Mouse (Mus musculus) forebrain, embryonic 15.5 days (tissue): ENCODE data around the gene Gpr156. TPM values are rescaled to one million over a fixed set of nuclear protein-coding genes. Genes with fewer than 3 reads are reported as not detected.
"Not testable (repeated sequence)": the region's sequence is repeated elsewhere in the genome, so short reads cannot be mapped to it uniquely, and the experiment has no call there.

Experiments used
- ATAC-seq: fragments of 200-750 bp; cut with Nextera tagmentation; replicated peaks from 2 replicates; pipeline ENCODE4 v1.8.0; 2017; ENCODE audit warnings: mild to moderate bottlenecking, moderate TSS enrichment, moderate library complexity
- H3K27ac ChIP-seq: fragments of 300-500 bp; sonication (generic); replicated peaks from 2 replicates; pipeline ENCODE4 v1.5.1; 2015; ENCODE audit warnings: mild to moderate bottlenecking, inconsistent platforms
- H3K27me3 ChIP-seq: fragments of 300-500 bp; sonication (generic); 2 replicates; pipeline ENCODE4 v1.6.1; 2015; ENCODE audit warnings: inconsistent platforms
- H3K36me3 ChIP-seq: fragments of 300-500 bp; sonication (generic); 2 replicates; pipeline ENCODE4 v1.6.1; 2015; ENCODE audit warnings: mild to moderate bottlenecking, inconsistent platforms
- H3K4me1 ChIP-seq: fragments of 300-500 bp; sonication (generic); 2 replicates; pipeline ENCODE4 v1.6.1; 2015; ENCODE audit warnings: inconsistent platforms
- H3K4me2 ChIP-seq: fragments of 300-500 bp; sonication (generic); replicated peaks from 2 replicates; pipeline ENCODE4 v1.6.1; 2015; ENCODE audit warnings: mild to moderate bottlenecking, inconsistent platforms
- H3K4me3 ChIP-seq: fragments of 300-500 bp; sonication (generic); 2 replicates; pipeline ENCODE4 v1.5.1; 2015; ENCODE audit warnings: mild to moderate bottlenecking, inconsistent platforms
- H3K9ac ChIP-seq: fragments of 300-500 bp; sonication (generic); replicated peaks from 2 replicates; pipeline ENCODE4 v1.6.1; 2015; ENCODE audit warnings: mild to moderate bottlenecking, inconsistent platforms
- H3K9me3 ChIP-seq: fragments of 300-500 bp; sonication (generic); 2 replicates; pipeline ENCODE4 v1.6.1; 2016; ENCODE audit warnings: inconsistent platforms
- WGBS: fragments of 180-500 bp; shearing (Covaris S2); methylation state at CpG from one replicate; pipeline ENCODE4 v1.1.7; 2015; ENCODE audit warnings: mixed read lengths; 5-methylcytosine and 5-hydroxymethylcytosine counted together
- polyA plus RNA-seq: library from polyadenylated mRNA; unstranded; fragments of >200 nt; fragmentation: Nextera tagmentation; extraction: Ambion mirVana; gene quantifications from 2 replicates; pipeline ENCODE4 v1.2.1, GENCODE M21; 2015

Gpr156 gene
- polyA plus RNA-seq, 1 experiment from 2014 or later: 5.3 TPM

DNA sequence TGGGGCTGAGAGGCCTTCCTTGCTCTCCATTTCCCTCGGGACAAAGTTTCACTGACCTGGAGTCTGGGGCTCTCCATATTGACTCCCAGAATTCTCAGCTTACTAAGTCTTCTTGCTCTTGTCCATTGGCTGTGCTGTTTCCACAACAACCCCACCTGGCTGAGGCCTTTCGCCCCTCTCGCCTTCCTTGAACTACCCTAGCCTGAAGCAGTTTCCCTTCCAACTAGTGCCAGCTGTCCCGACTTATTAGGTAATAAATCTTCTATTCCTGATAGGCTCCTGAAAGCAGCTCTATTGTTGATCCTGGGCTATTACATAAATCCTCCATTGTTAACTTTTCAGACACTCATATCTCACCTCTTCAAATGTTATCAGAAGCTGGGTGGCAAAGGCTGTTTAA, 96.6 kb downstream of the Gpr156 start:
- no peaks in the 10 kb centered on the region for H3K4me1 ChIP-seq
- no peaks in the 10 kb centered on the region for H3K9me3 ChIP-seq
- H3K36me3 ChIP-seq: no peaks in the 10 kb centered on the region
- no peaks in the 10 kb centered on the region for H3K27me3 ChIP-seq
- no peak overlapping the region for H3K4me2 ChIP-seq
- no peak overlapping the region for H3K9ac ChIP-seq
- WGBS: 82% methylated on average over 4 of the region's 4 CpGs
- no peak for ATAC-seq
- H3K4me3 ChIP-seq: no peak overlapping the region
- H3K27ac ChIP-seq: no peak overlapping the region

DNA sequence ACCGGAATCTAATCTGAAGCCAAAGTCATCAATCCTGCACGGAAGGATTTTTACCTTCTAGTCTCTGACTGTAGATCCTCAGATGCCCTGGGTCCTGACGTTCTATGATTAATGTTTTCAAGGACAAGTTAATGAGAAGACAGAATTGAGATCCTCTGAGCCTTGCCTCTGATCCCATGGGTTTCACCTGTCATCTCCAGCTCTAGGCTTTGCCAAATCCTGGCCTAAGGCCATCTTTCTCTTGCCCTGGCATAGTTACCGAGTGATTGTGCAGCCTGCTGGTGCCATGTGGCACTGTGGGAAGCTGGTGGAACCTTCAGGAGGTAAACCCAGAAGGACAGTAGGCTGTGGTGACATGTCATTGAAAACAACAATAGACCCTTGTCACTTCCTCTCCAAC, 98.7 kb downstream of the Gpr156 start:
- Histone ChIP-seq H3K4me3 (no peak overlapping the region), H3K27me3 (no peaks in the 10 kb centered on the region), H3K4me2 (no peak overlapping the region), H3K4me1 (no peaks in the 10 kb centered on the region), H3K36me3 (no peaks in the 10 kb centered on the region), H3K27ac (no peak overlapping the region), H3K9me3 (no peaks in the 10 kb centered on the region), H3K9ac (no peak overlapping the region)
- no peak for ATAC-seq
- WGBS: 94% methylated on average over 4 of the region's 4 CpGs

DNA sequence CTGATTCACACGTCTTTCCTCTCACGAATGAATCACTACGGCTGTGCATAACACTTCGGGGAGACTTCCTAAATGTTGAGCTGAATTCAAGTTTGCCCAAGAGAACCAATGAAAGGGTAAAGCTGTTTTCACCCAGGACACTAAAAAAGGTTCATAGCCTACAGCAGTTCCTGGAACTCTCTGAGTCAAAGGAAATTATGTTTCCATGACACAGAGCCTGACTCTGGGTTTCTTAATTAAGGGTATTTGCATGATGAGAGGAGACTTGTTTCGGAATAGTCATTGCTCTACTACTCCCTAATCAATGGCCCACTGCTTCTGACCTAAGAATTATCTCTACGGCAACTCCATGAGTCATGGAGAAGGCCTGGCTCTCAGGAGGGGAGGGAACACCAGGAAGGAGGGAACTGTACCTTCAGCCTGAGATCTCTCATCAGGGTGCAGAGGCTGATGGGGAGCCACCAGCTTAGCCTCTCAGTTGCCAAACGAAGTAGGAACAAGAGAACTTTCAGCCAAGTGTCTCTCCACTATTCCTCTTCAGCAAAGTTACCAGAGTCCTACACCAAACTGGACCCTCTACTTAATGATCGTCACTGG, 100.7 kb downstream of the Gpr156 start:
- Histone ChIP-seq H3K27ac (no peak overlapping the region), H3K4me1 (no peaks in the 10 kb centered on the region), H3K9me3 (no peaks in the 10 kb centered on the region), H3K4me2 (no peak overlapping the region), H3K36me3 (no peaks in the 10 kb centered on the region), H3K9ac (no peak overlapping the region), H3K4me3 (no peak overlapping the region), H3K27me3 (no peaks in the 10 kb centered on the region)
- 84% methylated on average over 8 of the region's 8 CpGs for WGBS
- ATAC-seq: no peak

DNA sequence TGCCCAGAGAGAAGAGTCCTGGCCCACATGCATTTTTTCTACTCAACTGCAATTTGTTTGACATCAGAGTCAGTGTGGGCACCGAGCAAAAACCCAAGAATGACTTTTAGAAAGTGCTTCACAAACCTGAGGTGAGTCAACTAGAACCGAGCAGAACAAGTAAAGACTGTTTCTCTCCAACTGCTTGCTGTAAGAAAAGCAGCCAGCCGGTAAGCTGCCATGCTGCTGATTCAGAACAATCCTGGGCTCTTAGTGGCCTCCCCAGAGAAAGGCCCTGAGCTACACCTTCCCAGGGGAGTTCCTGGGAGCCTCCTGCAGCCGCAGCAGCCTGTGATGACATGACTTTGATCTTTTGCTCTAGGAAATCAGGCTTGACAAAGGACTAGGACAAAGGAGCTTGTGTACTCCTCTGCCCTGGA, 101.7 kb downstream of the Gpr156 start:
- Histone ChIP-seq H3K9me3 (no peaks in the 10 kb centered on the region), H3K27me3 (no peaks in the 10 kb centered on the region), H3K9ac (no peak overlapping the region), H3K4me1 (no peaks in the 10 kb centered on the region), H3K4me2 (no peak overlapping the region), H3K27ac (no peak overlapping the region), H3K4me3 (no peak overlapping the region), H3K36me3 (no peaks in the 10 kb centered on the region)
- no peak for ATAC-seq
- 31% methylated on average over 4 of the region's 4 CpGs for WGBS

DNA sequence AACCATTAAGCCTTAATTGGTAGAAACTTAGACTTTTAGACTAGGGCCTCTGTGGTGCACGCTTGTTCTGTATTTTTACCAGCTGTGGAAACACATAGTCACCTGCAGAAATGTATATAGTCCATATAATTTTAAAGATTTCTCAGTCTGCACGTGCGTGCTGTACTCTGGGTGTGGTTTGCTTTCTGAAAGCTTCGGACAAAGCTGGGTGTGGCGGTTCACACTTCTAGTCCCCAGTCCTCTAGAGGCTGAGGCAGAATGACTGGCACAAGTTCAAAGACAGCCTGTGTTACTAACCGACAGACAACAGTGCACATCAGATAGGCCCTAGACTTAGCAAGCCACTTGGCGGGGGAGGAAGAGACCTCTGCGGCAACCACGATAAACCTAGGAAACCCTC, 116.3 kb downstream of the Gpr156 start:
- no peak overlapping the region for H3K27ac ChIP-seq
- WGBS: 91% methylated on average over 9 of the region's 9 CpGs
- H3K27me3 ChIP-seq: no peaks in the 10 kb centered on the region
- no peaks in the 10 kb centered on the region for H3K9me3 ChIP-seq
- H3K36me3 ChIP-seq: no peaks in the 10 kb centered on the region
- no peak overlapping the region for H3K4me3 ChIP-seq
- H3K4me2 ChIP-seq: no peak overlapping the region
- ATAC-seq: no peak
- H3K4me1 ChIP-seq: no peaks in the 10 kb centered on the region
- no peak overlapping the region for H3K9ac ChIP-seq

DNA sequence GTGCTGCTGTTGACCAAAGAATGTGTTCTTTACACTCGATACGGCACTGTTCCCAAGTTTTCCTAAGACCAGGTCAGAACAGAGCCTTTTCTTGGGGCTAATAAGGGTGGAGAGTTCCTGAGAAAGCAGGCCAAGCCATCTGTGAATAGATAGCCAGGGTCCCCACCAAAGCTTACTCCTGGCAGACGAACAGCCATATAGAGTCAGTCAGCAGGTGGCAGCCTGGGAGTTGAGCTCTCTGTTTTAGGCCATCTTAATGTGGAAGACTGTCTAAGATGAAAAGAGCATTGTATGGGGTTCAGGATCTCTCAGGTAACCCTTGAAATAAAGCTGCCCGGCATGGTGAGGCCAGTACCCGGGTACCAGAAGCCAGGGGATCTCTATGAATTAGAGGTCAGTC, 116.8 kb downstream of the Gpr156 start:
- Histone ChIP-seq H3K4me3 (no peak overlapping the region), H3K27me3 (no peaks in the 10 kb centered on the region), H3K9me3 (no peaks in the 10 kb centered on the region), H3K4me1 (no peaks in the 10 kb centered on the region), H3K27ac (no peak overlapping the region), H3K36me3 (no peaks in the 10 kb centered on the region), H3K9ac (no peak overlapping the region), H3K4me2 (no peak overlapping the region)
- no peak for ATAC-seq
- 79% methylated on average over 5 of the region's 5 CpGs for WGBS

DNA sequence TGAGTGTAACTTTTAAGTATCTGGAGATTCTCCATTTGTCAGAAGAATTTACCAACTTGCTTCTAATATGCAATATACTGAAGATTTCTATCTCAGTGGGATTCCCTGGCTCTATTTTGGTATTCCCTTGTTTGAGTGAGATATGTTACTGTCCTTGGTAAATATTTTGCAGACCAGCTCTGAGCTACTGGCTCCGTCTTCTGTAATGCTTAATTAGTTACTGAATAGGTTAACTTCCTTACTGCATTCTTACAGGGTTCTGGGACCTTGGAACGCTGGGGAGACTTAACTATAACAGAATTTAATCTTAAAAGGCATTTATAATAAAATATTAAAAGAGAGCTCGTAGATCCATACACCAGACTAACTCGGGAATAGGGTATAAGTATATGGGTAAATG, 121.8 kb downstream of the Gpr156 start:
- H3K4me1 ChIP-seq, ATAC-seq, H3K27me3 ChIP-seq, H3K36me3 ChIP-seq, H3K4me2 ChIP-seq, H3K27ac ChIP-seq, H3K4me3 ChIP-seq, H3K9ac ChIP-seq, H3K9me3 ChIP-seq: not testable (repeated sequence)
- 76% methylated on average over 4 of the region's 4 CpGs for WGBS

DNA sequence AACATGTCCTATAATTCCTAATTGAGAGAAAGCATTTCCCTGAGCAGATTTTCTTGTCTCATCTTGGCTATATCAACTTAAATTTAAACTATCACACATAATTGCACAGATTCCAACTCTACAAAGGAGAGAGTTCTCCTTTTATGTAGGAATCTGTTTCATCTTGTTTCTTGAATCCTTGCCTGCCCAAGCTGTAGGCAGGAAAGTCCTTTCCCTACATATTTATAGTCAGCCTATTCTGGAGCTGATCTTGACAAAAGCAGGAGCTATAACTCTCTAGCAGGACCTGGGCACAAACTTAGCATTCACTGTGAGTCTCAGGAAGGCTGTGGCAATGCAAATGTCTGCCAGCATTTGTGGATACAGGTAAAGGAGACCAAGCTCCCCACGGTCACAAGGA, 125.9 kb downstream of the Gpr156 start:
- Histone ChIP-seq H3K4me1 (peaks cover 10% of the 10 kb centered on the region), H3K4me2 (no peak overlapping the region), H3K9ac (no peak overlapping the region), H3K27me3 (no peaks in the 10 kb centered on the region), H3K9me3 (no peaks in the 10 kb centered on the region), H3K27ac (no peak overlapping the region), H3K4me3 (no peak overlapping the region), H3K36me3 (no peaks in the 10 kb centered on the region)
- WGBS: 93% methylated on average over 1 of the region's 1 CpGs
- ATAC-seq: no peak

DNA sequence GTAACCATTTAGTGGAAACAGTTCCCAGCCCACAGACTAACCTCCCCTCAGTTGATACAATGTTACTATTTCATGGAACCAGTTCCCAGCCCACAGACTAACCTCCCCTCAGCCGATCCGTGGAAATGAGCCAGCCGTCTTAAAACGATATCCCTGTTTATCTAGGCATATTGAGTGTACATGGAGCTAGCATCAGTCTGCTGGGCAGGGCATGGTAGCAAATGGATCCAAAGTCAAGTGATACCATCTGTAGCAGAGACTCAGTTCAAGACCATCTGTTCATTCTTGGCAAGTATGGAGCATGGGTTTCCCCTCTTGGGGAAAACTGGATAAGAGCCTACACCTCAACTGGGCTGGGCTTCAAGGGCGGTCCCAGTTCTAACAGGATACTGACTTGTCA, 128.3 kb downstream of the Gpr156 start:
- Histone ChIP-seq H3K27me3 (no peaks in the 10 kb centered on the region), H3K9ac (no peak overlapping the region), H3K4me3 (no peak overlapping the region), H3K27ac (no peak overlapping the region), H3K4me1 (peaks cover 23% of the 10 kb centered on the region), H3K36me3 (no peaks in the 10 kb centered on the region), H3K4me2 (no peak overlapping the region), H3K9me3 (no peaks in the 10 kb centered on the region)
- peak; percentile 86 for ATAC-seq
- 66% methylated on average over 5 of the region's 5 CpGs for WGBS

DNA sequence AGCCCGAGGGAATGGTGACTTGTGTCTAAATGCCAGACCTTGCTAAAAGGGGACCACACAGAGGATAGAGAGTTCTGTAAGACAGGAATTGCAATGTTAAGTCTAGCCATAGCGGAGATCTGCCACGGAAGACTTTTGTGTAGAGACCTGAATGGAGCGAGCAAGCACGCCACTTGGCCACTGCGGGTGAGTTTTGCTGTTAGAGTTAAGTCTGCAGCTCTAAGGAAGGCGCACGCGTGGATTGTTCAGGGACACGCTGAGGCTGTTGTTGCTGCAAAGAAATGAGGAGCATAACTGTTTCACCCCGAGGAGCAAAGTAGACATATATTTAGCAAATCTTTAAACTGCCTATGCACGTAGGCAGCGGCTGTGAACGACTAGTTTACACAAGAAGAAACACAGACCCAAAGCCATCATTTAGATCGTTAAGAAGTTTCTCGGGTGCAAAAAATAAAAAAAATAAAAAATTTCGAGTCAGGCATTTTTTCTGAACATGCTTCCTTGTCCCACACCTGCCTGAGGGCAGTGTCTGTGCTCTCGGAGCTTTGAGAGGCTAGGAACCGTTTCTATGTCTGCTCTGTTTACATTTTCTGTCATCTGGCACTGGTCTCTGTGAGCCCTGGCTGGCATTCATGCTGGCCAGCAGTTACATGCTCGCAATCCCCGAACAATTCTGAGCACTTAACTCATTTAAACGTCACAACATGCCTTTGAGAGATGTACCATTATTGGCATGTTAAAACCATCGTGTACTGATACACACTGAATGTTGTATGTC, 131.7 kb downstream of the Gpr156 start:
- peaks cover 23% of the 10 kb centered on the region for H3K4me1 ChIP-seq
- H3K4me2 ChIP-seq: no peak overlapping the region
- ATAC-seq: no peak
- H3K9ac ChIP-seq: no peak overlapping the region
- 56% methylated on average over 23 of the region's 23 CpGs for WGBS
- H3K4me3 ChIP-seq: no peak overlapping the region
- no peak overlapping the region for H3K27ac ChIP-seq
- H3K36me3 ChIP-seq: no peaks in the 10 kb centered on the region
- H3K9me3 ChIP-seq: no peaks in the 10 kb centered on the region
- H3K27me3 ChIP-seq: no peaks in the 10 kb centered on the region
